Mouse (Mus musculus): ENCODE measurements around the gene Ankmy2.

Ankmy2 gene

DNA sequence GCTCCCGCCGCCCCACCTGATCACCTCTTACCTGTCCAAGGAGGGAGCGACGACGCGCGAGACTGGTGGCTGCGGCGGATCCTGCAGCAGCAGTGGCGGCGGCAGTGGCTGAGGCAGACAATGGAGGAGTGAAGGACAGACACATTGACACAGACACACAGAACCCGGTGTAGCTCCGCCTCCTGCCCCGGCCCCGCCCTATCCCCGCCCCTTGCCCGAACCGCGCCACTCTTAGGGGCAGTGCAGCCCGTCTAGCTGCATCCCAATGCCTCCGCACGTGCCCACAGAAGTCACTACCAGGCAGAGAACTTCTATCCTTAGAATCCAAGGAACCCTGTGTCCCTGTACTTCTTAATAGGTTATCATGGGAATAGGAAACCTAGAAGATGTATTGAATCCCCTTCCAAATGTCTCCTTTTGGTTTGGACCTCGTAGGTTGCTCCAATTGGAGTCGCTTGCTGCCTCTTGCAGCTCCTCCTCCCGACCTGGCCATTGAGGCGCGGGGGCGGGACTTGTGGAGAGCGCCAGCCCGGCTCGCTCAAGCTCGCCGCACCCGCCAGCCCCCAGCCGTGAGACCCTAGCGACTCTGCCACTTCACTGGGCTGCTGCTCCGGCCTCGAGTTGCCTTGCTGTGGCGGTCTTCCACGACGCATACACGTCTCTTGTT lies at the start of gene Ankmy2:
Gene Ankmy2, plus strand, starts transcription at position 478 of the 667 bp plus-strand sequence.
- DNase-seq, result peak; percentile 89 to 95

GRCm38 (mm10) chr12:36108442-36108841 lies 48.5 kb upstream of the Ankmy2 start:
- DNase-seq, result no peak

- no peak for DNase-seq
Observed at GRCm38 (mm10) chr12:36110457-36110856, 46.5 kb upstream of the Ankmy2 start.

- DNase-seq, result no peak
Observed at GRCm38 (mm10) chr12:36111110-36111509, 45.8 kb upstream of the Ankmy2 start.

- no peak for DNase-seq
Observed at GRCm38 (mm10) chr12:36112081-36112480, 44.8 kb upstream of the Ankmy2 start.

DNA sequence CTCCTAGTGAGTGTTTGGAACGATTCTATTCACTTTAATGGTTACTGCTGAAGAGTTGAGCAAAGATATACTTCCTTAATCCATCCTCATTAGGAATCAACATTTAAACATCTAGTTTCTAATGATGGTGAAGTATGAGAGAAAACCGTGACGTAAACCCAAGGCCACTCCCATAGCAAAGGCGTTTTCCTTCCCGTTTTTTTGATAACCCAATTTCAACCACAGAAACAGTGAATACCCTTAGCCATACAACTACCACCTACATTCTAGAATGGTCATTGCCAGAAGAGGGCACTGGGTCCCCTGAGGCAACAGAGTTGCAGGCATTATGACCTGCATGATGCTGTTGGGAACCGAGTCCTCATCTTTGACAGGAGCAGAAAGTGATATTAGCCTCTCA lies 39.8 kb upstream of the Ankmy2 start:
- no peak for DNase-seq

DNA sequence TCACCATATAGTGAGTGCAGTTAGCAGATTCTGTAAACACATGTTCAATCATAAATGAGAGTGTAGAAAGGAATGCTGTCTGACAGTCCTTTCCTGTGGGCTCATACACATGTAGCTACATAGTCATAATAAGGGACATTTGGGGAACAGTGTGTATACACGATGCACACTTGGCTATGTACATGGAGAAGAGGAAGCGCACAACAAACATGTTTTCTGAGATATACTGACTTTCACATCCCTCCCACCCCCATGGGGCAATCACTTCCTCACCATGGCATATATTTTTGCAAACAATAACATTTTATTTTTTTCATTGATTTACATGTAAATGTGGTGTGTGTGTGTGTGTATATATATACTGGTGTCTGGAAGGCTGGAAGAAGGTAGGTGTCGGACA lies 37.7 kb upstream of the Ankmy2 start:
- DNase-seq, result no peak

DNA sequence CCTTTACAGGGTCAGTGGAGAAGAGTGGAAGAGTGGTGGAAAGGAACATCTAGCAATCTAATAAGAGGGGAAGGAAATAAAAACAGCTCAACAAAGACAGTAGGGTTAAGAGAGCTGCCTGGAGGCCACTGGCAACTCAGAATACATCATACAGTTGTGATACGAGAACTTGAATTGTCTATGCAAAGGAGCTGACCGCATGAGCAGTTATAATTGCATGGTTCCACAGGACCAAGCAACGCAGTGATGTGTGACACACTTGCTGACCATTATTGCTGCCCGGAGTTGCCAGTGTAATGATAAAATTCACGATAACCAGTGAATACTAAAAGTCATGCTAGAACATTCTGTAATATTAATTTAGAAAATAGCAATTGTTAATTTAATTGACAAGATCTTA lies 30.9 kb upstream of the Ankmy2 start:
- DNase-seq, result no peak

DNA sequence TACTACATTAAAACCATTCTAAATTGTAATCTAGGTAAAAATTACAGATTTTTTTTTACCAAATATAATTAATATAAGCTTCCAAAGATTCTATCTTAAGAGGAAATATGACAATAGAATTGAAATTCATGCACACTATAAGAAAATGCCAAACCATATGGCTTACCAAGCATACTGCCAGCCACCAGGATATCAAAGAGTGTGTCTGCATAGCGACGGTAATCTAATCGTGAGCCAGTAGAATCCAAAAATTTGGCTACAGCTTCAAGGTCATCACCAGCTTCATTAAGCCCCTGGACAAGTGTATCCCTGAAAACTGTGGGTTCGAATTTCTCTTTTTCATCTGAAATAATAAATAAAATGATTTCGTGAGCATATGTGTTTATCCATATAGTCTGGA lies 27.1 kb upstream of the Ankmy2 start:
- DNase-seq, result no peak

GRCm38 (mm10) chr12:36132254-36132653 lies 24.7 kb upstream of the Ankmy2 start:
- DNase-seq, result no peak

- no peak for DNase-seq
Observed at GRCm38 (mm10) chr12:36132668-36133067, 24.2 kb upstream of the Ankmy2 start.

- DNase-seq, result no peak
Observed at GRCm38 (mm10) chr12:36133547-36133946, 23.4 kb upstream of the Ankmy2 start.

GRCm38 (mm10) chr12:36134111-36134510 lies 22.8 kb upstream of the Ankmy2 start:
- no peak for DNase-seq

DNA sequence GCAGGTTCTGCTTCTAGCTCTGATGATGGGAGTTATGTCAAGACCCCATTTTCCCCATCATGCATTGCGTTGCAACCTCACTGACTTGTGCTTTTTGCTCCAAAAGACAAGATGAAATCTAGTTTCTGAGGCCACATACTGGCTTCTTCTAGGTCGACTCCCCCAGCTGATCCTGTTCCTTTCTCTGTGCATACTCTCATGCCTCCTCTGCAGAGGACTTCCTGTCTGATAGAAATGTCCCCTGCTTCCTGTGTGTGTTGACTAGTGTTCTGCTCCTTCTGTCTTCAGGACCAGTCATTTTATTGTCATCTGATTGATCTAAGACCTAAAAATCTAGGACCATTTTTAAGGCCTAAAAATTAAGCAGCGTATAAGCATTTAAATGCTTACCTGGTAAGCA lies 21.5 kb upstream of the Ankmy2 start:
- peak; percentile 24 to 26 for DNase-seq

GRCm38 (mm10) chr12:36136285-36136684 lies 20.6 kb upstream of the Ankmy2 start:
- peak; percentile 39 to 56 for DNase-seq

GRCm38 (mm10) chr12:36137192-36137591 lies 19.7 kb upstream of the Ankmy2 start:
- DNase-seq, result no peak

DNA sequence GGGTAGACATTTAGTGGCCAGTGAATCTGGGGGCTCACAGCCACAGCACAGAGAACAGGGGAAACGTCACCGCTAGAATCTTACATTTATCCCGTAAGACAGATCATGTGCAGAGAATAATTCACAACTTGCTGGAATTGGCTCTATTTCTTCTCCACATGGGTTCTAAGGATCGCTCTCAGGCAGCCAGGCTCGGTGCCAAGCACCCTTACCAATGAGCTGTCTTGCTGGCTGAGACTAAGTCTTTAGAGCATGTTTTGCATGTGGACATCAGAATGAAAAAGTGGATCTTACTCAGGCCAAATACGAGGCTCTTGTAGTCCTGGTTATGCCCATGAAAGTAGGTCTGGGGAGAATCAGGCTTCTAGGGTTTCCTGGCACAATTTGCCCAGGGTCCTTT lies 16.5 kb upstream of the Ankmy2 start:
- DNase-seq, result no peak

- no peak for DNase-seq
Observed at GRCm38 (mm10) chr12:36146230-36147011, 10.5 kb upstream of the Ankmy2 start.

DNA sequence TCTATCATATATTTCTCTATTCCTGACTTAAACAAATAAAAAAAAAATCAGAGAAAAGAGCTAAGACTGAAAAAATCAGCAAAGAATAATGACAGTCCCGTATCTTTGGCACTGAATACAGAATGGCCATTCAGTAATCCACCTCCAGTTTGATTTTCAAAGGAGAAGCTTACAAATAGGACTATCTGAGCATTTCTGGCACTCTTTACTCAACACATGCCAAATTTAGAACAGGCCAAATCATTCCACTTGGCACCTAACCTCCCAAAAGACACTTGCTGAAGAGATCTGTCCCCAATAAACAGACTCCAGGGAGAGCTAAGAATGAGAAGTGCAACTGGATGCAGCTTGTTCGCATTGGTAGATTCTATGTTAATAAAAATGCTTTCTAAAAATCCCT lies 6.6 kb upstream of the Ankmy2 start:
- DNase-seq, result no peak

DNA sequence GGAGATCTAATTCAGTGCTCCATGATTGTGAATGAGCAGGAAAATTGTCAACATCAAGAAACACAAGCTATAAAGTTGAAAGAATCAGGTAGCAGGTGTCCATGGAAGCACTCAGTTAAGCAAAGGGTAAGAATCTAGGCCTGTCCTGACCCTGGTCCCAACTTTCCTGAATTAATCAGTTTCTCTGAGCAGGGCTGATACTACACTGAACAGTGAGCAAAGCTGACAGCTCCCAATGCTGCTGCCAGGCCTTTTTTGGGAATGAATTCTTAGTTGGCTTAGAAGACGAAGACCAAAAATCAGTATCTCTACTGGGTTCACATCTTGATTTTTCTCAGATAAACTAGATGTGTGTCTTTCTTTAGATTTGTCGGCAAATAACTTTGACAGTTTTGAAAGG lies 6.2 kb upstream of the Ankmy2 start:
- DNase-seq, result no peak

- DNase-seq, result peak; percentile 63 to 68
Observed at GRCm38 (mm10) chr12:36155141-36155641, 1.7 kb upstream of the Ankmy2 start.

DNA sequence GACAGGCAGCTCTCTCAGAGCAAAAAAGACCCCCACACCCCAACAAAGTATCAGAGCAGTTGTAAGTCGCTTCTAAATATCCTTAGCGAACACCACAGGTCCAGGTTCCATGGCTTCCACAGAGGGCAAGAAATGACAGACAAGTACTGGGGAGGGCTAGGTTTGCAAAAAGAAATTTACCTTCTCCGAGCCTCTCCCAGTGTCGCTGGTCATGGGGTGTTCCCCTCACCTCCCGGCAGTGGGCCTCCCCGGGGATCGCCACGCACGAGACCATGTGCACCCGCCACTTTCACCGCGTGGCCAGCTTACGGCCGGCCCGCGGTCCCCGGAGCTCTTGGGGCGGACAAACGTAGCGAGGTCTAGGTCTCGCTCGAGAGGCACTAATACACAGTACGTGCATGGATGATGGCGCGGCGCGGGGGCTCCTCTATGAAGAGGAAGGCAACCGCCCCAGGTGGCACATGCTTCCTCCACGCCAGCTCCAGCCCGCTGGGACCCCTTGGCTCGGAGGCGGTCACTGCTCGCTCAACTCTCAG lies 745 bp upstream of the Ankmy2 start:
- no peak for DNase-seq

- peak in 1 of 2 experiments; percentile 69 for DNase-seq
Observed at GRCm38 (mm10) chr12:36157304-36157637, 357 bp downstream of the Ankmy2 start.
